Mouse (Mus musculus) limb, embryonic 15.5 days (tissue): ENCODE results near the gene Dydc2. TPM values are rescaled to one million over a fixed set of nuclear protein-coding genes. Genes with fewer than 3 reads are reported as not detected.

Source experiments
- ATAC-seq: fragments of 200-750 bp; cut with Nextera tagmentation; 2 replicates; pipeline ENCODE4 v1.8.0; 2017; ENCODE audit warnings: low read depth, moderate TSS enrichment; ENCODE audit not compliant: insufficient number of reproducible peaks, low FRiP score, low TSS enrichment
- H3K27ac ChIP-seq: fragments of 300-500 bp; sonication (generic); 2 replicates; pipeline ENCODE4 v1.5.1; 2015; ENCODE audit warnings: moderate library complexity, mild to moderate bottlenecking, inconsistent platforms
- H3K27me3 ChIP-seq: fragments of 300-500 bp; sonication (generic); 2 replicates; pipeline ENCODE4 v1.6.1; 2015; ENCODE audit warnings: inconsistent platforms
- H3K36me3 ChIP-seq: fragments of 300-500 bp; sonication (generic); 2 replicates; pipeline ENCODE4 v1.6.1; 2015; ENCODE audit warnings: inconsistent platforms
- H3K4me1 ChIP-seq: fragments of 300-500 bp; sonication (generic); 2 replicates; pipeline ENCODE4 v1.6.1; 2015; ENCODE audit warnings: inconsistent platforms
- H3K4me2 ChIP-seq: fragments of 300-500 bp; sonication (generic); 2 replicates; pipeline ENCODE4 v1.6.1; 2015; ENCODE audit warnings: mild to moderate bottlenecking, inconsistent platforms
- H3K4me3 ChIP-seq: fragments of 300-500 bp; sonication (generic); 2 replicates; pipeline ENCODE4 v1.5.1; 2015; ENCODE audit warnings: mild to moderate bottlenecking, inconsistent platforms
- H3K9ac ChIP-seq: fragments of 300-500 bp; sonication (generic); 2 replicates; pipeline ENCODE4 v1.6.1; 2015; ENCODE audit warnings: inconsistent platforms
- H3K9me3 ChIP-seq: fragments of 300-500 bp; sonication (generic); 2 replicates; pipeline ENCODE4 v1.6.1; 2016; ENCODE audit warnings: inconsistent platforms
- WGBS: fragments of 180-500 bp; shearing (Covaris S2); methylation state at CpG from one replicate; pipeline ENCODE4 v1.1.7; 2015; 5-methylcytosine and 5-hydroxymethylcytosine counted together
- polyA plus RNA-seq: library from polyadenylated mRNA; unstranded; fragments of >200 nt; fragmentation: Nextera tagmentation; extraction: Ambion mirVana; gene quantifications from 2 replicates; pipeline ENCODE4 v1.2.1, GENCODE M21; 2015

Dydc2 gene
- not detected in 2 replicates for polyA plus RNA-seq

GRCm38 (mm10) chr14:41069108-41069507 lies at the start of gene Dydc2:
Gene Dydc2 (minus strand): TSS chr14:41069208.
- peaks cover 9% of the 10 kb centered on the region for H3K4me1 ChIP-seq
- no peaks in the 10 kb centered on the region for H3K27me3 ChIP-seq
- H3K4me2 ChIP-seq = no peak within 1 kb of the TSS
- H3K9me3 ChIP-seq = no peaks in the 10 kb centered on the region
- H3K36me3 ChIP-seq = no peaks in the 10 kb centered on the region
- no peak within 1 kb of the TSS for H3K9ac ChIP-seq
- H3K27ac ChIP-seq = no peak within 1 kb of the TSS
- no peak for ATAC-seq
- no peak within 1 kb of the TSS for H3K4me3 ChIP-seq

GRCm38 (mm10) chr14:41116271-41116670 lies 47.3 kb upstream of the Dydc2 start:
- Histone ChIP-seq H3K9ac (no peak overlapping the region), H3K4me2 (no peak overlapping the region), H3K27ac (no peak overlapping the region), H3K36me3 (no peaks in the 10 kb centered on the region), H3K4me3 (no peak overlapping the region), H3K27me3 (no peaks in the 10 kb centered on the region), H3K4me1 (no peaks in the 10 kb centered on the region), H3K9me3 (no peaks in the 10 kb centered on the region)
- WGBS = 79% methylated on average over 3 of the region's 3 CpGs
- ATAC-seq = no peak

- Histone ChIP-seq H3K4me1 (no peaks in the 10 kb centered on the region), H3K4me2 (no peak overlapping the region), H3K27ac (no peak overlapping the region), H3K27me3 (no peaks in the 10 kb centered on the region), H3K9ac (no peak overlapping the region), H3K4me3 (no peak overlapping the region), H3K9me3 (no peaks in the 10 kb centered on the region), H3K36me3 (no peaks in the 10 kb centered on the region)
- WGBS = 80% methylated on average over 4 of the region's 4 CpGs
- no peak for ATAC-seq
Observed at GRCm38 (mm10) chr14:41112944-41113343, 43.9 kb upstream of the Dydc2 start.

- H3K4me3 ChIP-seq = no peak overlapping the region
- no peaks in the 10 kb centered on the region for H3K4me1 ChIP-seq
- H3K9me3 ChIP-seq = no peaks in the 10 kb centered on the region
- no peak for ATAC-seq
- H3K27me3 ChIP-seq = no peaks in the 10 kb centered on the region
- no peak overlapping the region for H3K4me2 ChIP-seq
- WGBS = 87% methylated on average over 7 of the region's 7 CpGs
- no peak overlapping the region for H3K27ac ChIP-seq
- H3K9ac ChIP-seq = no peak overlapping the region
- no peaks in the 10 kb centered on the region for H3K36me3 ChIP-seq
Observed at GRCm38 (mm10) chr14:41111031-41111668, 42.1 kb upstream of the Dydc2 start.

GRCm38 (mm10) chr14:41104853-41105444 lies 35.9 kb upstream of the Dydc2 start, which contains the start of gene Mat1a:
Gene Mat1a (plus strand): TSS chr14:41105035.
- ATAC-seq = no peak
- Histone ChIP-seq H3K4me1 (no peaks in the 10 kb centered on the region), H3K4me3 (no peak within 1 kb of the TSS), H3K27me3 (no peaks in the 10 kb centered on the region), H3K9ac (no peak within 1 kb of the TSS), H3K36me3 (no peaks in the 10 kb centered on the region), H3K27ac (no peak within 1 kb of the TSS), H3K4me2 (no peak within 1 kb of the TSS), H3K9me3 (no peaks in the 10 kb centered on the region)
- 64% methylated on average over 10 of the region's 10 CpGs for WGBS

GRCm38 (mm10) chr14:41102269-41102668 lies 33.3 kb upstream of the Dydc2 start:
- H3K27ac ChIP-seq = no peak overlapping the region
- H3K4me1 ChIP-seq = no peaks in the 10 kb centered on the region
- no peak overlapping the region for H3K9ac ChIP-seq
- no peaks in the 10 kb centered on the region for H3K9me3 ChIP-seq
- no peak overlapping the region for H3K4me2 ChIP-seq
- no peak for ATAC-seq
- WGBS = 76% methylated on average over 2 of the region's 2 CpGs
- H3K4me3 ChIP-seq = no peak overlapping the region
- no peaks in the 10 kb centered on the region for H3K27me3 ChIP-seq
- H3K36me3 ChIP-seq = no peaks in the 10 kb centered on the region

GRCm38 (mm10) chr14:41101242-41101641 lies 32.2 kb upstream of the Dydc2 start:
- H3K9me3 ChIP-seq = no peaks in the 10 kb centered on the region
- H3K4me2 ChIP-seq = no peak overlapping the region
- H3K9ac ChIP-seq = no peak overlapping the region
- ATAC-seq = no peak
- no peak overlapping the region for H3K27ac ChIP-seq
- WGBS = 78% methylated on average over 5 of the region's 5 CpGs
- H3K27me3 ChIP-seq = no peaks in the 10 kb centered on the region
- no peak overlapping the region for H3K4me3 ChIP-seq
- no peaks in the 10 kb centered on the region for H3K4me1 ChIP-seq
- H3K36me3 ChIP-seq = no peaks in the 10 kb centered on the region

GRCm38 (mm10) chr14:41100712-41101111 lies 31.7 kb upstream of the Dydc2 start:
- H3K9ac ChIP-seq = no peak overlapping the region
- 68% methylated on average over 3 of the region's 3 CpGs for WGBS
- no peaks in the 10 kb centered on the region for H3K27me3 ChIP-seq
- no peak overlapping the region for H3K4me3 ChIP-seq
- no peak overlapping the region for H3K27ac ChIP-seq
- no peaks in the 10 kb centered on the region for H3K4me1 ChIP-seq
- no peak overlapping the region for H3K4me2 ChIP-seq
- ATAC-seq = no peak
- no peaks in the 10 kb centered on the region for H3K36me3 ChIP-seq
- no peaks in the 10 kb centered on the region for H3K9me3 ChIP-seq

- 68% methylated on average over 1 of the region's 1 CpGs for WGBS
- Histone ChIP-seq H3K9ac (no peak overlapping the region), H3K4me1 (no peaks in the 10 kb centered on the region), H3K36me3 (no peaks in the 10 kb centered on the region), H3K27ac (no peak overlapping the region), H3K4me3 (no peak overlapping the region), H3K9me3 (no peaks in the 10 kb centered on the region), H3K27me3 (no peaks in the 10 kb centered on the region), H3K4me2 (no peak overlapping the region)
- ATAC-seq = no peak
Observed at GRCm38 (mm10) chr14:41098726-41099125, 29.7 kb upstream of the Dydc2 start.

- no peak for ATAC-seq
- Histone ChIP-seq H3K9ac (no peak overlapping the region), H3K4me1 (no peaks in the 10 kb centered on the region), H3K27ac (no peak overlapping the region), H3K9me3 (no peaks in the 10 kb centered on the region), H3K27me3 (no peaks in the 10 kb centered on the region), H3K4me2 (no peak overlapping the region), H3K36me3 (no peaks in the 10 kb centered on the region), H3K4me3 (no peak overlapping the region)
- 86% methylated on average over 3 of the region's 3 CpGs for WGBS
Observed at GRCm38 (mm10) chr14:41096296-41096860, 27.4 kb upstream of the Dydc2 start.

GRCm38 (mm10) chr14:41094114-41094513 lies 25.1 kb upstream of the Dydc2 start:
- 61% methylated on average over 1 of the region's 1 CpGs for WGBS
- no peak overlapping the region for H3K4me2 ChIP-seq
- no peak for ATAC-seq
- no peak overlapping the region for H3K4me3 ChIP-seq
- no peaks in the 10 kb centered on the region for H3K4me1 ChIP-seq
- H3K27me3 ChIP-seq = no peaks in the 10 kb centered on the region
- H3K9me3 ChIP-seq = no peaks in the 10 kb centered on the region
- H3K9ac ChIP-seq = no peak overlapping the region
- H3K36me3 ChIP-seq = no peaks in the 10 kb centered on the region
- no peak overlapping the region for H3K27ac ChIP-seq

GRCm38 (mm10) chr14:41090777-41091176 lies 21.8 kb upstream of the Dydc2 start:
- Histone ChIP-seq H3K4me1 (no peaks in the 10 kb centered on the region), H3K4me3 (no peak overlapping the region), H3K27me3 (no peaks in the 10 kb centered on the region), H3K36me3 (no peaks in the 10 kb centered on the region), H3K9me3 (no peaks in the 10 kb centered on the region), H3K9ac (no peak overlapping the region), H3K27ac (no peak overlapping the region), H3K4me2 (no peak overlapping the region)
- 41% methylated on average over 8 of the region's 8 CpGs for WGBS
- no peak for ATAC-seq
